Mouse (Mus musculus) telencephalon, adult 2 months (tissue): Measurements from ENCODE around the gene Col1a1.
"Not testable (repeated sequence)": the region's sequence is repeated elsewhere in the genome, so short reads cannot be mapped to it uniquely, and the experiment has no call there.

ENCODE experiments used
- DNase-seq: peaks from one replicate; pipeline ENCODE4 v3.0.0-alpha.2; 2011; ENCODE audit warnings: low read depth, low spot score

Gene Col1a1

GRCm38 (mm10) chr11:94938296-94938695 lies 2.3 kb downstream of the Col1a1 start:
- no peak for DNase-seq

GRCm38 (mm10) chr11:94939280-94939679 lies 3.3 kb downstream of the Col1a1 start:
- no peak for DNase-seq

GRCm38 (mm10) chr11:94941121-94941520 lies 5.1 kb downstream of the Col1a1 start:
- no peak for DNase-seq

- no peak for DNase-seq
Measured at GRCm38 (mm10) chr11:94941776-94942175, 5.8 kb downstream of the Col1a1 start.

GRCm38 (mm10) chr11:94942282-94943023 lies 6.4 kb downstream of the Col1a1 start:
- no peak for DNase-seq

GRCm38 (mm10) chr11:94943054-94943453 lies 7.0 kb downstream of the Col1a1 start:
- no peak for DNase-seq

- no peak for DNase-seq
Measured at GRCm38 (mm10) chr11:94944295-94944694, 8.3 kb downstream of the Col1a1 start.

- DNase-seq = no peak
Measured at GRCm38 (mm10) chr11:94945236-94945635, 9.2 kb downstream of the Col1a1 start.

GRCm38 (mm10) chr11:94952169-94952568 lies 16.1 kb downstream of the Col1a1 start:
- DNase-seq = no peak

GRCm38 (mm10) chr11:94955103-94955502 lies 19.1 kb downstream of the Col1a1 start:
- DNase-seq = no peak

- DNase-seq = no peak
Measured at GRCm38 (mm10) chr11:94957693-94958064, 21.7 kb downstream of the Col1a1 start.

- DNase-seq = no peak
Measured at GRCm38 (mm10) chr11:94958065-94958858, 22.2 kb downstream of the Col1a1 start.

- DNase-seq = no peak
Measured at GRCm38 (mm10) chr11:94962534-94963101, 26.6 kb downstream of the Col1a1 start.

GRCm38 (mm10) chr11:94967419-94967818 lies 31.4 kb downstream of the Col1a1 start, which contains the start of gene Hils1:
Gene Hils1, plus strand, starts transcription at chr11:94967593.
- DNase-seq = no peak

- no peak for DNase-seq
Measured at GRCm38 (mm10) chr11:94968187-94968586, 32.2 kb downstream of the Col1a1 start.

GRCm38 (mm10) chr11:94969709-94970108 lies 33.7 kb downstream of the Col1a1 start:
- DNase-seq = not testable (repeated sequence)

GRCm38 (mm10) chr11:94970210-94970943 lies 34.4 kb downstream of the Col1a1 start:
- no peak for DNase-seq

GRCm38 (mm10) chr11:94971895-94972615 lies 36.0 kb downstream of the Col1a1 start:
- DNase-seq = no peak

- DNase-seq = no peak
Measured at GRCm38 (mm10) chr11:94972887-94973286, 36.9 kb downstream of the Col1a1 start.

GRCm38 (mm10) chr11:94973313-94973712 lies 37.3 kb downstream of the Col1a1 start:
- DNase-seq = no peak

GRCm38 (mm10) chr11:94974951-94975350 lies 38.9 kb downstream of the Col1a1 start:
- DNase-seq = no peak
